Mouse (Mus musculus) heart, adult 2 months (tissue): ENCODE measurements around the gene Epha1. TPM values are rescaled to one million over a fixed set of nuclear protein-coding genes. Genes with fewer than 3 reads are reported as not detected.

Source experiments
- DNase-seq, 2 experiments: peaks; one replicate each; pipeline ENCODE4 v3.0.0; 2021
- H3K27ac ChIP-seq: fragments of 200-600 bp; 2 replicates; pipeline ENCODE4 v1.8.1; 2022
- H3K27me3 ChIP-seq: fragments of 200-500 bp; 2 replicates; pipeline ENCODE4 v1.6.1; 2012; ENCODE audit warnings: mild to moderate bottlenecking, low read length, inconsistent platforms, mixed read lengths; ENCODE audit not compliant: control insufficient read depth, insufficient read depth
- H3K36me3 ChIP-seq: fragments of 200-500 bp; 2 replicates; pipeline ENCODE4 v1.6.1; 2012; ENCODE audit warnings: low read length, inconsistent platforms; ENCODE audit not compliant: control insufficient read depth, insufficient read depth
- H3K4me1 ChIP-seq: fragments of 200-500 bp; 2 replicates; pipeline ENCODE4 v1.6.1; 2011; ENCODE audit warnings: low read length; ENCODE audit not compliant: control insufficient read depth, insufficient read depth
- H3K4me3 ChIP-seq: fragments of 200-600 bp; 2 replicates; pipeline ENCODE4 v1.8.1; 2022
- H3K79me2 ChIP-seq: fragments of 200-500 bp; replicated peaks from 2 replicates; pipeline ENCODE4 v1.6.1; 2012; ENCODE audit warnings: mild to moderate bottlenecking, inconsistent platforms, low read length, moderate library complexity, mixed read lengths; ENCODE audit not compliant: control insufficient read depth, insufficient read depth
- H3K9ac ChIP-seq: fragments of 200-500 bp; 2 replicates; pipeline ENCODE4 v1.6.1; 2012; ENCODE audit warnings: low read depth, mild to moderate bottlenecking, control low read depth, inconsistent platforms, low read length, mixed read lengths
- CTCF ChIP-seq: fragments of 200-600 bp; IDR thresholded peaks from 2 replicates; pipeline ENCODE4 v1.8.1; 2022; ENCODE audit warnings: antibody characterized with exemption, mild to moderate bottlenecking, moderate library complexity
- EP300 ChIP-seq: fragments of 200-500 bp; IDR thresholded peaks from 2 replicates; pipeline ENCODE4 v1.6.1; 2011; ENCODE audit warnings: low read depth, low read length, control low read depth; ENCODE audit not compliant: insufficient read depth
- POLR2A ChIP-seq: fragments of 200-500 bp; IDR thresholded peaks from 2 replicates; pipeline ENCODE4 v1.6.1; 2011; ENCODE audit warnings: mild to moderate bottlenecking, low read depth, low read length, control low read depth; ENCODE audit not compliant: insufficient read depth
- WGBS: fragments of 180-500 bp; shearing (Covaris S2); methylation state at CpG from one replicate; pipeline ENCODE4 v1.1.7; 2018; 5-methylcytosine and 5-hydroxymethylcytosine counted together
- intact Hi-C: fragments of 180-260 bp; cut with DNase I; formaldehyde crosslinking; loops from one replicate; pipeline ENCODE4 v1.15.1; 2025
- polyA plus RNA-seq: library from polyadenylated mRNA; depleted of rRNA; stranded (reverse); fragments of >200 nt; gene quantifications from 2 replicates; pipeline ENCODE4 v1.2.3, GENCODE M21; 2012
- total RNA-seq, 2 experiments: library from RNA; stranded (reverse); gene quantifications; 2 replicates each; pipeline ENCODE4 v1.2.3; 2021

The Epha1 gene
- total and polyA plus RNA-seq, 3 experiments: 0.14 to 0.94 (median 0.16) TPM

DNA sequence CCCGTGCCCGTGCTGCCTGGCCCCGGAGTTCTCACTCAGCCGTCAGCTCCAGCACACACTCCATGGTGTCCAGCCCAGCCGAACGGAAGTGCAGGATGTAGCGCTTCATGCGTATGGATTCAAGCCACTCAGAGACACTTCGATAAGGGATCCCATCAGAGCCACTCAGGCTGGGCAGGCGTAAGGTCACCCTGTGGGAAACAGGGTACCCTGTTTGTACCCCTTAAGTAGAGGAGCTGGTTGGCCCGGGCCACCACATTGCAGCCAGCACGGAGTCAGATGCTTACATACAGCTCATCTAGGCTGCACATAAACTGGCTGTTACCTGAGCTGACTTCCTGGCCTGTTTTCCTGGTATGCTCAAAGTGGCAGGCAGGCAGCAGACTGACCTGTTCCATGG lies 14.2 kb downstream of the Epha1 start:
- peak in 1 of 2 experiments; percentile 43 for DNase-seq
- H3K9ac ChIP-seq: no peak overlapping the region
- TF ChIP-seq POLR2A (no peak), EP300 (no peak), CTCF (no peak)
- 44% methylated on average over 12 of the region's 12 CpGs for WGBS
- peak overlapping the region; percentile 62 for H3K27ac ChIP-seq
- intact Hi-C loops: no loop called here
- H3K79me2 ChIP-seq: no peaks in the 10 kb centered on the region
- no peaks in the 10 kb centered on the region for H3K27me3 ChIP-seq
- peaks cover 43% of the 10 kb centered on the region for H3K4me1 ChIP-seq
- peaks cover 19% of the 10 kb centered on the region for H3K36me3 ChIP-seq
- H3K4me3 ChIP-seq: no peak overlapping the region

GRCm38 (mm10) chr6:42357901-42358300 lies 15.2 kb downstream of the Epha1 start:
- H3K27ac ChIP-seq: no peak overlapping the region; the same call in 1 of the 2 replicates

GRCm38 (mm10) chr6:42356913-42357312 lies 16.2 kb downstream of the Epha1 start:
- no peak overlapping the region; the same call in 1 of the 2 replicates for H3K27ac ChIP-seq
- DNase-seq: no peak
- 81% methylated on average over 5 of the region's 5 CpGs for WGBS
- peaks cover 39% of the 10 kb centered on the region for H3K4me1 ChIP-seq
- H3K36me3 ChIP-seq: peaks cover 35% of the 10 kb centered on the region
- TF ChIP-seq POLR2A: no peak
- no peak for TF ChIP-seq EP300
- TF ChIP-seq CTCF: no peak
- intact Hi-C loops: no loop called here
- no peaks in the 10 kb centered on the region for H3K79me2 ChIP-seq
- no peaks in the 10 kb centered on the region for H3K27me3 ChIP-seq
- no peak overlapping the region for H3K9ac ChIP-seq
- no peak overlapping the region for H3K4me3 ChIP-seq

More at GRCm38 (mm10) chr6:42357901-42358300, 15.2 kb downstream of the Epha1 start:
- WGBS: 64% methylated on average over 6 of the region's 6 CpGs
- Histone ChIP-seq H3K79me2 (no peaks in the 10 kb centered on the region), H3K4me1 (peaks cover 45% of the 10 kb centered on the region), H3K9ac (no peak overlapping the region), H3K36me3 (peaks cover 25% of the 10 kb centered on the region), H3K4me3 (no peak overlapping the region), H3K27me3 (no peaks in the 10 kb centered on the region)
- TF ChIP-seq POLR2A: no peak
- no peak for TF ChIP-seq CTCF
- no peak for TF ChIP-seq EP300
- peak in 1 of 2 experiments; percentile 27 for DNase-seq
- intact Hi-C loops: no loop called here

DNA sequence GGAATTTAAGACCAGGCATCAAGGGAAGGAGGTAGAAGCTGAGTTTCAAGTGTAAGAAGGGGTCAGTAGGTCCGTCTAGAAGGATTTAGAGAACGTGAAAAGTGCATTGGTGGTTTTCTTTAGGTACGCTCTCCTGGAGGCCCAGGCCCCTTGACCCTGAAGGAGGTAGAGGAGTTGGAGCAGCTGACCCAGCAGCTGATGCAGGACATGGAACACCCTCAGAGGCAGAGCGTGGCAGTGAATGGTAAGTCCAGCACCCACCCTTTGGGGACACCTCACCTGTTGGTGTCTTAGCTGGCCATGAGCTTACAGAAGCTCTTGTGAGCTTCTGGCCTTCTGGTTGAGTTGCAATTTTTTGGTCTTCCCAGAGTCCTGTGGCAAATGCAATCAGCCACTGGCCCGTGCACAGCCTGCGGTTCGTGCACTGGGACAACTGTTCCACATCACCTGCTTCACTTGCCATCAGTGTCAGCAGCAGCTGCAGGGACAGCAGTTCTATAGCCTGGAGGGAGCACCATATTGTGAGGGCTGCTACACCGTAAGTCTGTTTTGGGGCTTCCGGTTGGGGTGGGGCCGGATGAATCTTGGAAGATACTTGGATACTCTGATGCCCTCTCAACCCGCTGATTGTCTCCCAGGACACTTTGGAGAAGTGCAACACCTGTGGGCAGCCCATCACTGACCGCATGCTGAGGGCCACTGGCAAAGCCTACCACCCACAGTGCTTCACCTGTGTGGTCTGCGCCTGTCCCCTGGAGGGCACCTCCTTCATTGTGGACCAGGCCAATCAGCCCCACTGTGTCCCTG lies 17.1 kb downstream of the Epha1 start:
- intact Hi-C loops: no loop called here
- TF ChIP-seq POLR2A (0 out of 2 replicates have a peak, but pooled peaks have one; percentile 1), EP300 (no peak)
- WGBS: 89% methylated on average over 13 of the region's 13 CpGs
- no peak overlapping the region for H3K9ac ChIP-seq
- peaks cover 43% of the 10 kb centered on the region for H3K4me1 ChIP-seq
- no peak overlapping the region for H3K4me3 ChIP-seq
- H3K36me3 ChIP-seq: peaks cover 41% of the 10 kb centered on the region
- H3K79me2 ChIP-seq: no peaks in the 10 kb centered on the region
- no peaks in the 10 kb centered on the region for H3K27me3 ChIP-seq
- peak in 1 of 2 experiments; percentile 20 for DNase-seq
- no peak overlapping the region for H3K27ac ChIP-seq

DNA sequence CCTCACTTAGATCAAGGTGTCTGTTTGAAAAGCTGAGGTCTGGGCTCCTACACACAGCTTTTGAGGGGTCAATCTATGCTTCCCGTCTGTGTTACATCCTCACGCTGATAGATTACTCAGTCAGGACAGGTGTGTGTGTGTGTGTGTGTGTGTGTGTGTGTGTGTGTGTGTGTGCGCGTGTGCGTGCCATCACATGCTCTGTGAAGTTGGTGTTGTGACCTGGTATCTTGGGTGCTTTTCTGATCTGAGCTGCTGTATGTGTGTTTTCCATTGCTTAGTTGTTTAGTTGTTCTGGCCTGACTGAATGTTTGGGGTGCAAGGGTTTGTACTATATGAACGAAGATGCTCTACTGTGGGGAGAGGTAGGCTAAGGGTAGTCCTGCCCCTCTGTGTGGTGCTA lies 17.7 kb downstream of the Epha1 start:
- H3K27ac ChIP-seq: no peak overlapping the region
- DNase-seq: no peak
- peaks cover 39% of the 10 kb centered on the region for H3K36me3 ChIP-seq
- 84% methylated on average over 6 of the region's 6 CpGs for WGBS
- TF ChIP-seq CTCF (no peak), POLR2A (0 out of 2 replicates have a peak, but pooled peaks have one; percentile 13)
- H3K79me2 ChIP-seq: no peaks in the 10 kb centered on the region
- H3K4me3 ChIP-seq: no peak overlapping the region
- H3K9ac ChIP-seq: no peak overlapping the region
- H3K27me3 ChIP-seq: no peaks in the 10 kb centered on the region
- intact Hi-C loops: no loop called here
- peaks cover 42% of the 10 kb centered on the region for H3K4me1 ChIP-seq
